Mouse (Mus musculus): ENCODE data around the gene Fndc1.

Gene Fndc1

DNA sequence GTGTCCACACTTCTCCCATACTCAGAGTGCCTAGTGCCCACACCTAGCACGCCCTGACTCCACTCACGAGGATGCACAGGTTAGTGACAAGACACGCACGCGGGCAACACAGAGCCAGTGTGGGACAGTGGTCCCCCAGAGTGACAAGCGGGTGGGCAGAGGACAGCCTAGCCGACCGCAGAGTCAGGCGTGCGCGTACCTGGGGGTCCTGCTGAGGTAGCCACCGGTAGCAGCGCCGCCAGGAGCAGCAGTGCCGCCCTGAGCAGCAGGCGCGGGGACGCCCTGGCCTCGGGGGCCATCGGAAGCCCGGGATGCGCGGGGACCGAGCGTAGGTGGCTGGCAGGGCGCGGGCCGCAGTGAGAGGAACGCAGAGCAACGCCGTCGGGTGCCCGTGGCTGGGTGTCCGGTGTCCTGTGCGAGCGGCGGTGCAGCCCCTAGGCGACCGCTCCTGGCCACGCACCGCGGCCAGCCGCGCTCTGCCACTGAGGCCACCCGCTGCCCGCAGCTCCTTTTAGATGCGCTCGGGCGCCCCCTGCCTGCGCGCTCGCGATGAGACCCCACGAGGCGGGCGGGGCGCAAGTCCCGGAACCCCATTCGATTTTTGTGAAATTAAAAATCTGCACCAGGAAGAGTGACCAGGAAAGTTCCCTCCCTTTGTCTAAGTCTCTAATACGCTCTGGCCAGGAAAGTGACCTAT lies at the start of gene Fndc1:
Gene Fndc1 (minus strand): TSS at position 484 of the 697 bp plus-strand sequence.
- DNase-seq (ENCODE audit: extremely low read depth, insufficient read length, low spot score) = no peak

DNA sequence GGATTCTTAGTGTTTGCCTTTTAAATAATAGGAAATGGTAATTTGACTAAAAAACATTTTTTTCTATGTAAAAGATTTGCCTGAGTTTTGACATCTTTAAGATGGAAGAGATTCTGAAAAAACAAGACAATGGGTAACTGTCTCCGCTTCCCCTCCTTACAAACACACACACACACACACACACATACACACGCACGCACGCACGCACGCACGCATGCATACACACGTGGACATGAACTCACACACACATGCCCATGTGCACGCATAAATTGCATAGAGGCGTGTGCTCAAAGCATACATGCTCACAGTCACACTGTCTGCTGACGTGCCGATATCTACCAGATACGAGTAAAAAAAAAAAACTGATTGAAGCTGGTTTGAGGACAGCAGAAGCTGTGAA lies 49.4 kb upstream of the Fndc1 start:
- DNase-seq (ENCODE audit: extremely low read depth, insufficient read length, low spot score) = no peak

DNA sequence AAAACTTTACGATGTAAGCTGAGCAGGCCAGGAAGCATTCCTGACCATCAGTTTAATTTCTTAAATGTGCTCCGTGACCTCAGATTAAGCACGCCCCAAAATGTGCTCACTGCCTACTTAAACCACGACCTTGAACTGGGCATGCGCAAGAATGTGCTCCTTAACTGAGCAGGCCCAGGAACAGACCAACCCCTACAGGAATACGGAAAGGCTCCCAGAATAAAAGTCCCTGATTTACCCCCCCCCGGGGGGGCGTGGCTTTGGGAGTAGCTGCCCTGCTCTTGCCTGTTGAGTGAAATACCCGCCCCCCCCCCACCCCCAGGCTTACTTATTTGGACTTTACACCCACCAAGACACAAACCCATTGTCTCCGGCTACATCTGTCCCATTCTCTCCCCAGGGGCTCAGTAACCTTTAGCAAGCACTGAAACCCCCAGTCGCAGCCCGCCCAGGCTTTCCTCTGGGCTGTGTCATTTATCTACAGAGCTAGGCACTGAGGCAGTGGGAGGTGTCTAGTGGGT lies 48.9 kb upstream of the Fndc1 start:
- DNase-seq (ENCODE audit: extremely low read depth, insufficient read length, low spot score) = no peak

DNA sequence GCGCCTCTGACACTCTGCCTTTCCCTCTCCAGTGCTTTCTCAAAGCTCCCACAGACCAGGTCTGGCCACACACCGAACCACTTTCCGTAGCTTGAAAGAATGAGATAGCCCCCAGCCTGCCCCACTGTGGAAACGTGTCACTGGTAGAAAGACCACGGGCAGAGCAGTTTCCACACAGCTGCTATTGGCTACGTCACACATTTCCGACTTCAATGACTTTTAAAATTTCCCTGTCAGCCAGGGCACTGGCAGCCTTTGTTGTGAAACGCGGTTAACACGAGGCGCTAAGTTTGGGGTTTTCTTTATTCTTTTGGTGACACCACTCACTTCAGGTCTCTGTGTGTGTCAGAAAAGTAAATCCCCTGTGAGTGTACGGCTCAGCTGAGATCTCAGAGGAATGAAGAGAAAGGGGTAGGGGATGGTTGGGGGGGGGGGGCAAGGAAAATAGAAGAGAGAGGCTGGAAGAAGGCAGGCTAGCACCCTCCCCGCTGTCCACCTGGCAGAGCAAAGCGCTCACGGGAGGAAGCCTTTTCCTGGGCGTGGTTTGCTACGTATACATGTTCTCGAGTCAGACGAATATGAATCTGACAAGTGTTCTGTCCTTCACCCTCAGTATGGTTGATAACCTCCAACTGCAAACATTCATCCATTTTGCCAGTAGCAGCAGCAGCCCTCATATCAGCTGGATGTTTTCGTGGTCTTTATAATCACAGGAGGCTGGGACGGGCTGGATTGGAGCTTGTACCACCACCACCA lies 47.9 kb upstream of the Fndc1 start:
- no peak for DNase-seq (ENCODE audit: extremely low read depth, insufficient read length, low spot score)

DNA sequence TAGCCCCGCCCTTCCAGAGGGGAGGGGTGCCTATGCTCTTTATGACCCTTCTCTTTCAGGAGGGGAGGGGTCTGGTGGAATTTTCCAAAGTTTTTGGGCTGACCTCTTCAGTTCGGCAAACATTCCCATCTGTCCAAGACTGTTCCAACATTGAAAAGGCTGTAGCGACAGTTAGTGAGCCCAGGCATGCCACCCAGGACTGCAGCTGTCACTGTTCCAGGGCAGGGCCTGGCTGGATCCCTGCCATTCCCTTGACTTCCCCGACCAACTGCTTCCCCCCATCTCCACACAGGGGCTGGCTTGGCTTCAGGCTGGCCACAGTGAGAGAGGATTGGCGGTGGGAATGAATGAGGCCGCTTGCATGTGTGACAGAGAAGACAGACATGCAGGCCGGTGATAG lies 46.3 kb upstream of the Fndc1 start:
- no peak for DNase-seq (ENCODE audit: extremely low read depth, insufficient read length, low spot score)

DNA sequence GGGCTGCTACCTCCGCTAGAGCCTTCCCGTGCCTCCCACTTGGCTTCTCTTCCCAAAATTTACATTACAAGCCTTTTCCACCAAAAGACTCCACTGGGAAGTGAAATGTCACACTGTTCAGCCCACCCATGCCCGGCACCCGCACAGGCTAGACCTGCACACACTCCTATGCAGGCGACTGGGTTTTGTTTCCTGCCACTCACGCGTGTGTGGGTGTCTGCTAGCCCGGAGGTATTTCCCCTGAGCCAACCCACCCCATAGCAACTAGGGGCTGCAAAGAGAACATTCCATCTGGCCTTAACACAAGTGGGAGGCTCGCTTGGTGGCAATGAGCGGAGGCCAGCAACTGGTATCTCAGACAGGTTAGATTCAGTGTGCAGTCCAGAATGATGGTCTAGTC lies 44.7 kb upstream of the Fndc1 start:
- DNase-seq (ENCODE audit: extremely low read depth, insufficient read length, low spot score) = no peak

DNA sequence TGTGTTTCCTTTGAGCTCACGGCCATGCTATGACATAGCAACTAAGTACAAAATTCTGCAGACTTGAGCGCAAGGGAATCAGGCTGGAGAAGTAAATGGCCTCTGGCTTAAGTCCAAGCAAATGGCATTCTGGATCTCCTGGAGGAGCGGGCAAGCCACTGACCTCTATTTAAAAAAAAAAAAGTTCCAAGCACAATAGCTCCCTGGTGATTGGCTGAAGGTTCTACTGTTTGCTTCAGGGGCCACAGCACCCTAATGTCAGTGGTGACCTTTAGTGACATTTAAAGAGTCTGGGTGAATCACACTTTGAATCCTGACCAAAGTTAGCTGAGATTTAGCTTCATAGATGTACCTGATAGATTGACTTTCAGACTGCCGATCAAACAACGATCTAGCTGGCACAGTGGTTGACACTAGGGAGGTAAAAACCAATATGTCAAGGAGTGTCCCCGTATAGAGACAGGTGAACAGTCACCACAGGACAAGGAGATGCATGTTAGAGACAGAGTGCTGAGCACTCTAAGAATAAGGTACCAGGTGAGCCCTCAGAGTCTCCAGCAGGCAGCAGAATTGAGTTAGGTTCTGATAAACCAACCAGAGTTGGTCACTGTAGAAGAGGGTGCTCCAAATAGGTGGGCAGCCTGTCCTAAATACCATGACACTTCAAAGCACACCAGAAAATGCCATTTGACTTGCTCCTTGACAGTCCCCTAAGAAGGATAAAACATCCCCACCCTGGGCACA lies 43.9 kb upstream of the Fndc1 start:
- DNase-seq (ENCODE audit: extremely low read depth, insufficient read length, low spot score) = no peak

DNA sequence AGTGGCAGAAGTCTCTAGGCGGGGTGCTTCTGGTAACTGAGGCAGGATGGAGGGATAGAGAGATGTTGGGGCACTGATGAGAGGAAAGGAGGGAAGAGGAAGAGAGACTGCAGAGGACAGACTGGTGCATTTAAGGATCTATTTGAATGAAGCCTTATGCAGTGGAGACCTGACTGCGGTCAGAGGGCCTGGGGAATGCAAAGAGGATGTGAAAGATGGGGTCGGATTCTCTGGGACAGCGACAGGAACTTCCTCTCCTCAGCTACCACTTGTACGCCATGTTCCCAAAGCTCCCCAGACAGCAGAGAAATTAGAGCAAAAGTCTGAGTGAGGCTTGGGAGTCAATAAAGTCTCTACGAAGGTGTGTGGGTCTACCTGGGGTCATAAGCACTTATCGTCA lies 42.0 kb upstream of the Fndc1 start:
- no peak for DNase-seq (ENCODE audit: extremely low read depth, insufficient read length, low spot score)

DNA sequence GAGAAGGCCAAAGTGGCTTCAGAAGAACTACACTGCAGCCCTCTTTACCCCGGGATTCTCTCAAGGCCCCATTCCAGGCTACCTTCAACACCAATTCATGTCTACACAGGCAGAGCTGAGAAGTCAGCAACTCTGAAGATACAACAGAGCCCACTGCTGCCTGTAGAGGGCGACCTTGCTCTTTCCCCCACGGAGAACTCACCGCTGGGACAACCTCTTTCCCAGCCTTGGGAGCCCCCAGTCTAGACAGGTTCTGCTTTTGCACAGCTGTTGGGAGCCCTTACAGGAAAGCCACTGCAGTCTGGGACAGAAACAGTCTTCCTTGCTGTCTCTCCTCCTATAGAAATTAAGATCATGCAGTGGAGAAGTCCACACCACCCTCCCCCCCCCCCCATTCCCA lies 41.5 kb upstream of the Fndc1 start:
- DNase-seq (ENCODE audit: extremely low read depth, insufficient read length, low spot score) = peak; percentile 30

DNA sequence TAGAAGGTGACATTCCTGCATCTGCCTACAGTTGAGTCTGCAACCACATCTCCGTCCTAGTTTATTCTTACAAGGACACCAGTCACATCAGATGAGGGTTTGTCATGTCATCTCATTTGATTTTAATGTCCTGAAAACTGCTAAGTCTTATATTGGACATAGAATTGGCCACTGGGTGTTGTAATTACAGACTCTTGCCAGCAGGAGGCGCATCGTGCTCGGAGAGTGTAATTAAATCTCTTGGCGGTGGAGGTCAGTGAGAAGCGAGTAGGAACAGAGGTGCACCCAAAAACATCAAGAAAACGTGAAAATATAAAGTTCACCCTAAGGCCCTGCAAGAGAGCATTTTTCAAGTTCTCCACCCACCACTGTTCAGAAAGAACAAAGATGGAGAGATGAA lies 37.6 kb upstream of the Fndc1 start:
- no peak for DNase-seq (ENCODE audit: extremely low read depth, insufficient read length, low spot score)

DNA sequence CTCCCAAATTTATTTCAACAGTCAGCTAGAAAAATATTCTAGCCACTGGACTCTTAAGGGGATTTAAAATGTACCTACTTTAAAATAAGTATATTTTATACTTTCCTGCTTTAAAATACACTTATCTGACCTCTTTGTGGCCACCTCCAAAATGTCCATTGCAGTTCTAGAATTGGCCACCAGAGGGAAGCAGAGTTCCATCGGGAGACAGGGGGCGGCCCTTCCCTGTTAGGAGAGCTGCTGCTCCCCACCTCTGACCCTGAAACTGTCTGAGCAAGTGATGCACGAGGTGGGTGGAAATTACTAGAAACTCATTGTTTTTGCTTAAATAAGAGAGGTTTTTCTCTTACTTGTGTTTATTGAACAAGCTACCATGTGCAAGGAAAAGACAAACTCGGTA lies 36.6 kb upstream of the Fndc1 start:
- DNase-seq (ENCODE audit: extremely low read depth, insufficient read length, low spot score) = no peak

DNA sequence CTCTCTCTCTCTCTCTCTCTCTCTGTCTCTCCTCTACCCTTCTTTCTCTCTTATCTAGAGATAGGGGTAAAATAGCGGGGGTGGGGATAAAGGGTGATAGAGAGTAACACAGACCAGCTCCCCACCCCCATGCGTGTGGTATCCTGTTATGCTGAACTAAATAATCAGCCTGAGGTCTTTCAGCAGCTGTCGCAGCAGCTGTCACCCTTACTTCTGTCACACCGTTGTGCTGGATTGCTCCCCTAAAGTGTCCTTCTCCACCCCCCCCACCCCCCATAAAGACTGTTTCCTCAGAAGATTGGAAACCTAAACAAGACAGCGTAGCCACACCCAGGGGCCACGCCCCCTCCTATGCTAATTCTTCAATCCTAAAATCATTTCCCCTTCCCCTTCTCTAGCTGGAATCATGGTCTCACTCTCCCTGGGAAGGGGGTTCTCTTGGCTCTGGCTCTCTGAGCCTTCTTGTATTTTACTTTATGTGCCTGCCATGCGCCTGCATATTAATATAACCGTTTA lies 33.8 kb upstream of the Fndc1 start:
- DNase-seq (ENCODE audit: extremely low read depth, insufficient read length, low spot score) = no peak

DNA sequence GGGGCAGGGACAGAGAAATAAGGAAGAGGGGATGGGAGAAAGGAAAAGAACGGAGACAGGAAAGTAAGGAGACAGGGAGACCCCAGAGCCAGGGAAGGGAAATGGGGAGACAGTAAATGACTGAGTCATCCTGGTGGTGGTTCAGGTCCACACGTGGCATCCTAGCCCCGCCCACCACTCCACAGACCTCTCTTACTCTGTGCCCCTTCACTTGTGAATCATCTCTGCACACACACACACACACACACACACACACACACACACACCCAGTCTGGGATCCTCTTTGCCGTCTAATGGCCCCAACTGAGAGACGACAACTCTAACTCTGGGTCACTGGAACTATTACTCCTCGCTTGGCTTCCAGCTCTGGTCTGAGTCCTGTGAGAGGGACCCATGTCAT lies 30.6 kb upstream of the Fndc1 start:
- DNase-seq (ENCODE audit: extremely low read depth, insufficient read length, low spot score) = no peak

DNA sequence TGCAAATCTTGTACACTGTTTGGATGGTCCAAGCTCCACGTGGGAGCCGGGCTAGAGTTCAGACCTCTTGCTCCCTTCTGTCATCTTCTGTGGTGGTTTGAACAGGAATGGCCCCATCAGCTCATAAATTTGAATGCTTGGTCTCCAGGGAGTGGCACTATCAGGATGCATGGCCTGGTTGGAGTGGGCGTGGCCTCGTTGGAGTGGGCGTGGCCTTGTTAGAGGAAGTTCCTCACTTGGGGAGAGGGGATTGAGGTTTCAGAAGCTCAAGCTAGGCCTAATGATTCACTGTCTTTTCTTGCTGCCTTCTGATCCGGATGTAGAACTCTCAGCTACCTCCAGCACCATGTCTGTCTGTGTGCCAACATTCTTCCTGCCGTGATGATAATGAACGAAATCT lies 28.7 kb upstream of the Fndc1 start:
- peak; percentile 67 for DNase-seq (ENCODE audit: extremely low read depth, insufficient read length, low spot score)

DNA sequence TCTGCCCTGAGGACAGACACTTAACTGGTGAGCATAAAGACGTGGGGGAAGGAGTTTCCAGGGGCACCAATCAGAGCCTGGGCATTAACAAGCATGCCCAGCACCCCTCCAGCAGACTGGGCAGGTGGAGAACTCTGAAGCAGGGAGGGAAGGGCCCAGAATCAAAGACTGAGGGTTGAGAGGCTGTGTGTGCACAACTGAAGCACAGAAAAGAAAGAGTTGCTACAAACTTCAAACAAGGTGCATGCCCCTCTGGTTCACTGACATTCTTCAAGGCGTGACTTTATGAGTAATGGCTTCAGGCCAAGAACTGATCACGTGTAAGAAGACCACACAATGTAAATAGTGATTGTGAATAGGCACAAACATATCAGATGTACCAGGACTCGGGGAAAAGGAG lies 24.9 kb upstream of the Fndc1 start:
- no peak for DNase-seq (ENCODE audit: extremely low read depth, insufficient read length, low spot score)

DNA sequence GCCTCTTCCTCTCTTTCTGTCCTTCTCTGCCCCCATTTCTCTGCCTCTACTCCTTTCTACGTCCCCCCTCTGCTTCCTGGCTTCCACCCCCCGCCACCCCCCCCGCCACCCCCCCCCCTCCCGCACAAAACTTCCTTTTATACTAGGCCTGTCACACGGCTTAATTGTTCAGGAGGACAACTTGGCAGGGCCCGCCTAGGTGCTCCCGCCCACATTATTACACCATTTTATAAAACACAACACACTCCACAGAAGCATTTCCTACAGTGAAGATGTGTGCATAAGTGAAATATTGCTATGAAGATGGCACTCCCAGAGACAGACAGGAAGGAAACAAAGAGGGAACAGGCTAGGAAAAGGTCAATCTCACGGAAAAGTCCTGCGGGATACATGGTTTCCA lies 24.4 kb upstream of the Fndc1 start:
- no peak for DNase-seq (ENCODE audit: extremely low read depth, insufficient read length, low spot score)

DNA sequence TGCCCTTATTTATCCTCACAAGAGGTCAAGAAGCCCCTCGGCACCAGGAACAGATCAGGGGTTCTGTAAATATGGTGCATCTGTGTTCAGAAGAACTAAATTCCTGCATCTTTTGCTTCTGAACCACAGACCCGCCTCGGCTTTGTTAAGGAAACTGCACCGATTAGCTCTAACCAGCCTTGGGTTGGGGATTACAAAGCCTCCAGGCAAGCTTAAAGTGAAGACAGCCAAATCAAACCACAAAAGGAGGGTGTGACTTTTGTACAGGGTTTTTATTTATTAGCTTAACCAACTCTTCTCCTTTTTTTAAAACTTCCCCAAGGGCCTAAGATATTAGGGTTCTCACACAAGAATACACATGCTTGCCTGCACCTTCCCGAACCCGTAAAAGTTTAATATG lies 23.1 kb upstream of the Fndc1 start:
- DNase-seq (ENCODE audit: extremely low read depth, insufficient read length, low spot score) = no peak

DNA sequence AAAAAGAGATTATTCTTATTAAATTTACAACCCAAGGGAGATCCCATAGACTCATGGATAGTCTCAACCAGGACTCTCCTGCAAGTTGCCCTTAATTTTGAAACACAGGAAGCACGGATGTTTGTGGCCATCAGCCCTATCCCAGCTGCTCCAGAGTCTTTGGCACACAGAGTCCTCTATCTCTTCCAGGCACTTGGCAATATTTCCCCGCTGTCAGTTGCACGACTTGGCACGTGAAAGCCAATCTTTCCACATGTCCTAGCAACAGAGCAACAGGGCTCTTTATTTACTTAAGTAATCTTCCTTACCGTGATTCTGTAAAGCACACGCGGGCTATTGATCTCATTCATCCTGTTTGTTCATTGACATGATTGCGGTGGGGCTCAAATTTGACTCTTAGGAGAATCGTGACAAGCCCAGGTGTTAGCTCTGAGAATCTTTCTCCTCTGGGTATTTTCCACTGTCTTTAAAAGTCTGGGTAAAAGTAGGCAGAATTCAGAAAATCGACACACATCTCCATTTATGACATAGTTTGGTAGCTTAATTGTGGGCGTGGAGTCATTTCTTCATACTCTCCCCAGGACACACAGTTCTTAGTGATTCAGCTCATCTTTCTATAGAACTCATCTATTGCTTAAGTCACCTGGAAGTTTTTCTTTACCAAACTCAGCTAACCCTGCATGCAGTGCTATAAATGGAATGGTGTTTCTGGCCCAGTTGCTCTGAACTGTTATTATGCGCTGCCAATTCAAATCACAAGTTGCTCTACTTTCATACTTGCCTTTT lies 13.6 kb upstream of the Fndc1 start:
- no peak for DNase-seq (ENCODE audit: extremely low read depth, insufficient read length, low spot score)

DNA sequence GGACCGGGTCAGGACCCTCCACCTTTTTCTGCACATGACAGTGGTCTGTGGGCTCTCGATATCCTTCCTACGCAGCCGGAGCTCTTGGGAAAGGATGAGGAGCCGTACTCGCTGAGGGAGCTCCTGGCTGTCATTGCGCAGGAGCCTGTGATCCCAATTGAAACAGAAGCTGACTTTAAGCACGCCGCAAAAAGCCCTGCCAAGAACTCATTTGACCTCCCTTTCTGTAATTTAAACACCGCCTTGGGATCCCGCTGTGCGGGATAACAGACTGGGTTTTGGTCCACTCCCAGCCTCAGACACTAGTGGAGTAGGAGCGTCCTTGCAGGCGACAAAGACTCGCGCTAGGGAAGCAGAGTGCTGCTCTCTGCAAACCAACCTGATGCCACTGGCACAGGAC lies 484 bp upstream of the Fndc1 start:
- no peak for DNase-seq (ENCODE audit: extremely low read depth, insufficient read length, low spot score)

DNA sequence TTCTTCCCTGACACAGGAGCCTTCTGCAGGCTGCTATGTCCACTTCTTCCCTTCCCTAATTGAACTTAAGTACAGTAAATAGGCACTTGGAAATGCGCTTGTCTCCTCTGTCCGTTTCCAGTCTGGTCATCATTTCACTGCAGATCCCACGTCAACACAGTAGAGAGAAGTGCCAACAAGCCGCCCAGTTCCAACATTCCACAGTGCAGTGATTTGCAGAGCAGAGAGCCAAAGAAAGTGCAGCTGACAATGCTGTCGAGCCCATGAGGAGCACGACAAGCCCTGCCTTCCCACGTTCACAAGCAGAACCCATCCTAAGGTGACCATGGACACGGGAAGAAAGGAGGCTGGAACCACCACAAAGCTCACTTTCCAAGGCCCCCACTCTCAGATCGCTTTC lies 1.7 kb downstream of the Fndc1 start:
- DNase-seq (ENCODE audit: extremely low read depth, insufficient read length, low spot score) = no peak

Data from 3134 (cell line).